Mouse (Mus musculus) right cerebral cortex, postnatal 25 days (tissue): Measurements from ENCODE around the gene Ctnna3.
A peak's percentile ranks its signal among the peaks of the same experiment; 100 is the strongest.
"Not testable (repeated sequence)": the region's sequence is repeated elsewhere in the genome, so short reads cannot be mapped to it uniquely, and the experiment has no call there.

Experiments
- DNase-seq: peaks from one replicate; pipeline ENCODE4 v3.0.0; 2022

The Ctnna3 gene

DNA sequence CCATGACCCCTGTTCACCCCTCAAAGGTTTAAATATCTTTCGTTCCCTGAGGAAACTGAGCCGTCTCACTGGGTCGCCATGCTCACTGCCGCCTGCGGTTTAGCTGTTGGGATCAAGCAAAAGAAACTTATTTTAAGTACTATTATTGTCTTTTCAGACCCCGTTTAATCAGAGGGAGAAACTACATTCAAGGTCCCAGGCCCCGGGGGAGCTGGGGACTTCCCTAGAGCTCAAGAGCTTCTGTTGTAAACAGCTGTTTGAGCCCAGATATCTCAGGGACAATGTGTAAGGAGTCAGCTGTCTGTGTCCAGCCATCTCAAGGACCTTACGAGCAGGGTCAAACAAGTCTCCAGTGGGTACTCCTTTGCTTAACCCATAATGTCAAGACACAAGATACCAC lies 2.8 kb upstream of the Ctnna3 start:
- no peak for DNase-seq

DNA sequence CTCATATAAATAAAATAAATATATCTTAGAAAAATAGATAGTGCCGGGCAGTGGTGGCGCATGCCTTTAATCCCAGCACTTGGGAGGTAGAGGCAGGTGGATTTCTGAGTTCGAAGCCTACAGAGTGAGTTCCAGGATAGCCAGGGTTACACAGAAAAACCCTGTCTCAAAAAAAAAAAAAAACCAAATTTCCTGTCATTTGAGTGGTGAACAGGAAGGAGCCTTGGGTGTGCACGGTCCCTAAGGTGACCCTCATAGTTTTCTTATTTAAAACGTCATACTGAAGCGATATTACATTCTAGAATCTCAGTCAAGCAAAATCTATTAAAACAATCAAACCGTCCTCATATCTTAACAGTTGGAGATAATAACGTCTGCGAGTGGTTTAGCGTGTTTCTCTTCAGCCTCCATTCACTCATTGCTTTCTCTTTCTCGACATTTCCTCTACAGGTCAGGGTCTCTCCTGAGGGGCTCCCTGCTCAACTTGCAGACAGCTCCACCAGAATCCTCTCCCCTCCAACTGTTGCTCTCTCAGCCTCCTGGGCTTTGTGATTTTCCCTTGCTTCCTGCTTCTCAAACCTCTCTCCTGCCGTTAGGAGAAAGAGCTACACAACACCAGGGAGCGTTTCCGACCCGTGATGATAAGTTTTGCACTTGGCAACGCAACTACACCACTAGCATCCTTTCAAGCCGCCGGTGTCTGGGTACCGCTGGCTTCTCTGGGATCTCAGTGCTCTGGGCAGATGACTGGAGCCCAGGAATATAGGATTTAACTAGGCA lies 1.5 kb upstream of the Ctnna3 start:
- DNase-seq = peak; percentile 50

DNA sequence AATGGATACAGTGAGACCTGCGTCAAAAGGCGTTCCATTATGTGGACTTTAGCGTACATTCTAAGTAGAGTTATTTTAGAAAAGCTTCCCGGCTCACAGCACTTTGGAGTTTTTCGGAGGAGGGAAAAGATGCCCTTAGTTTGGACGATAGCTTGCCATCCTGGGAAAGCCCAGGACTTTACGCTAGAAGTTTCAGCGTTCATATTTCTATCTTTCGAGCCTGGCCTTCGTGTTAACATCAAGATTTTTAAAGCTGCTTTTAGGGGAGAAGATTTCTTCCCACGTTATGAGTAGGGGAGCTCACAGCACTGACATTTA lies 916 bp upstream of the Ctnna3 start:
- DNase-seq = no peak

DNA sequence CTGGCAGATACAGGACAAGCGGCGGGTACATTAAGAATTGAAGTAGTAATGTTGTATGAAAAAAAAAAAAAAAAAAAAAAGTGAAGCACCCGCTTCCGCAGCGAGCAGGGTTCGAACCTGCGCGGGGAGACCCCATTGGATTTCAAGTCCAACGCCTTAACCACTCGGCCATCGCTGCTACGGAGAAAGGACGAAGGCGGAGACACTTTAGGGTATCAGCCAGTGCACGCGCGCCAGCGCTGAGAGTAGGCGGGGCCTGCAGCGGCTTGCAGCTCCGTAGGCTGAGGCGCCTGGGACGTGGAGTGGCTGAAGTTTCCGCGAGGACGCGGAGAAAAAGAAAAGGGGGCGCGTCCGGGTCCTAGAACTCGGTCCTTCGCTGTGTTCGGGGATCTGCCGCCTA lies 518 bp upstream of the Ctnna3 start:
- DNase-seq = peak; percentile 100

DNA sequence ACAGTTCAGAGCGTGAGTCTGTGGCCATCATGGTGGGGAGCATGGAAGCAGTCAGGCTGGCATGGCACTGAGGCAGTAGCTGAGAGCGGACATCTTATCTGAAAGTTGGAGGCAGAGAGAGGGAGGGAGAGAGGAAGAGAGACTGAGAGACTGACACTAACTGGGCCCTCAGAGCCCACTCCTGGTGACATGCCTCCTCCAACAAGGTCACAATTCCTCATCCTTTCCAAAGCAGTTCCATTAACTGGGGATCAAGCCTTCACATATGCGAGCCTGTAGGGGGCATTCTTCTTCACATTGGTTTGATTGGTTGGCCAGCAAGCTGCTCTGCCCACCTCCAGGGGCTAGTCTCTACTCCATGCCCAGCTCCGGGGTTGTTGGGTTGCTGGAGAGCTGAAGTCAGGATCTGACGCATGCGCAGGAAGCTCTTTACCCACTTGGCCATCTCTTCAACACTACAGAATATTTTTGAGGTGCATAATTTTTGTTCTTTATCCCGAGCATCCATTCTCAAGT lies 1.4 kb downstream of the Ctnna3 start:
- DNase-seq = no peak

DNA sequence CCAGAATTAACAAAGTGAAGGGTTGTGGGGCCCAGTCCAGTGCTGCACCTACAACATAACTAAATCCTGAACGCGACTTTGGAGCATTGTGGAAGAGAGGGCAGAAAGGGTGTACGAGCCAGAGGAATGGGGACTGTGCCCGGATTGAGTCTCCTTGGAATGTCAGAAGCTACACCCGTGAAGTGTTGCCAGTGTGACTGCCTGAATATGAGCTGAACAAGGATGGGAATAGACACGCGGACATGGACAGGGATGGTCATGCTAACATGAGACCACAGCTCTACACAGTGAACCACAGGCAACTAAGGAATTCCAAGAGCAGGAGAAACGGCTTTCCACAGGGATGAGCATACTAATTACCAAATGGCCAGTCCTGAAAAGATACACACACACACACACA lies 2.2 kb downstream of the Ctnna3 start:
- DNase-seq = no peak

DNA sequence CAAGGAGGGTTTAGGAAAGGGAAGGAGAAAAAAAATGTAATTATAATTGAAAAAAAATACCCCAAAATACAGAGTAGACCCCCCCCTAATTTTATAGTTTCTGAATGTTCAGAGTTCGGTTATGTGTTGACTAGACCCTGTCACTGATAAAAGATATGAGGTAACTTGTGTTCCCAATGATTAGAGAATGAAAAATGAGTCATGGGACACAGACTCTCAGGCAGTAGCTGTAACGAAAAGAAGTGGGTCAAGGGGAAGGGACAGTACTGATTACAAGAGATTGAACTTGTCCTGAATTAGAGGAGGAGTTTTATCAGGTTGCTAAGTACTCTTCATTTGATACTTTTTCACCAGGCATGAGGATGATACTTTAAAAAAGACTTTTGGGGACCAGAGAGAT lies 3.0 kb downstream of the Ctnna3 start:
- DNase-seq = no peak

DNA sequence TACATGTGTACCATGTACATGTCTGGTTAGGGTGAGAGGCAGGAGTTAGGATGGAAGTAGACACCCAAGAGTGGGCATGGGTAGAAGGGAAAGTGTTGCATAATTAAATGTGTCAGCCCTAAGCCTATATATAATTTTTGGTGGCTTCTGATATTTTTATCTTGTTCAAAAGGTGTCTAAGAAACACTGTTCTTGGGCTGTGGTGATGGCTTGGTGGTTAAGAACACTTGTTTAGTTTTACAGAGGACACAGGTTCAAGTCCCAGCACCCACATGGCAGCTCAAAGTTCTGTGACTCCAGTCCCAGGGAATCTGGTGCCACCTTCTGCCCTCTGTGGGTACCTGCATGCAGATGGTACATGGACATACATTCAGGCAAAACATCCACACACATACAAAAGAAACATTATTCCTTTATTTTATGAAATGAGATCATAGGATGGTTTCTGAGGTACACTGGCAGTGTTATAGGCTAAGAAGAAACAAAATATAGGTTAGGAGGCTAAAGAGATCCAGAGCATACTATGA lies 8.9 kb downstream of the Ctnna3 start:
- DNase-seq = no peak

DNA sequence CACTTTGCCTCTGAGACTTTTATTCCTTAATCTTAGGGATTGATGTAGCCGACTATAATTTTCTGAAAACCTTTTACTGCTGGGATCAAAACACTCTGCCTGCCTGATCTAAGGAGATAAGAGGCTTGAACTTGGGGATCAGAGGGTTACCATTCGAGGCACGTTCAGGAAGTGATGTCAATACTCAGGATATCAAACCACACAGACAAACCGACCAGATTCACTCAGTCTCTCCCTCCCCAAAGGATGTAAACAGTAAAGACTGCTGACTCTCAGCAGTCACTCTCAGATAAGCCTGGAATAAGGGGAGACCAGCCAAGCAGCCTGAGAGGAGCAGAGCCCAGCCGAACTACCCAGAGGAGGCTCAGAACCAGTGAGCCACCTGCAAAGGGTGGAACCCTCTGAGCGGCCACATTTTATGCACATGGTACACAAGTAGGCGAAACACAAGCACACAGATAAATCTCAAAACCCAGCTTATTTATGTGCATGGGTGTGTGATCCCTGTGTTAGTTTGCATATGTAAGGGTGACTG lies 9.9 kb downstream of the Ctnna3 start:
- no peak for DNase-seq

DNA sequence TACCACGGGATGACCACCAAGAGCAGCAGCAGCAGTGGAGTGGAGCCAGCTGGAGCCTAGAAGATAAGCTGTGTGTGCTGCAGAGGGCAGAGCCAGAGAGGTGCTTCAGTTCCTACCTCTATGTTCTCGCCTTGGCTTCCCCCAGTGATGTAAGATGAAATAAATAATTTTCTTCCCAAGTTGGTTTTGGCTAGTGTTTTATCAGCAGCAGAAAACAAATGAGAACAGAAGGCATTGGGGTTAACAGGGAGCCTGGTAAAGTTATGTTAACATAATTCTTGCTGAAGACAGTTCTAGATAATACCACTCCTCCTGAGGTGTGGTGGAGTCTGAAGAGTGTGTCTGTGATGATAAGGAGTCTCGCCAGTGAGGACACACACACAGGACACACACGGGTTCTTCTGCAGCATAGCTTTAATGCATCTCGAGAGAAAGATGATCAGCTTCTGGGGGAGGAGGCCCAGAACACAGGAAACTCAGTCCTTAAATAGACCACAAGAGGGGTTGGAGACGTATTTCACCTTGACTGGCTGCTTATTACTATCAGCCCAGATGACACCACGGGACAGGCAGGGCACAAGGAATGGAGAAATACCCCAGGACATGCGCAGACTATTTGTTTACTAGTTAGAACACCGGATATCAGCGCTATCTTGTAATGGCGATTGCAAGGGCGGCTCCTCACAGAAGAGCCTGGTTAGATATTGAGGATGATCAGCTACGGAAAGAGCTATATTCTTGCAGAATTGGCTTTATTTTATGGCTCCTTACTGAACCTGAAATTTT lies 14.9 kb downstream of the Ctnna3 start:
- not testable (repeated sequence) for DNase-seq

DNA sequence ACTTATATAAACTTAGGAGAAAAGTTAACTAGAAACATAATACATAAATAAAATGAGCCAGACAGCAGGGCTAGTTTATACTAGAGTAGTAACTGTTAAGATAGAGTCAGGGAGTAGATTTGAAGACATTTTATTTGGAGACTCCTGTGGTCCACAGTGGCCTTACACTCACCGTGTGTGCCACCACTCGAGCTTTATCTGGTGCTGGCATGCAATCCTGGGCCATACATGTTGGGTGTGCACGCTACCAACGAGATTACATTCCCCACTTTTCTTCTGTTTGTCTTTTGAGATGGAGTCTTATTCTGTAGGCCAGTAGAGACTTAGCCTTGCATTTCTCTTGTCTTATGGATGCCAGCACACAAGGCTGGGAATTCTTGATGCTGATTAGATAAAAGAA lies 24.0 kb downstream of the Ctnna3 start:
- DNase-seq = no peak

DNA sequence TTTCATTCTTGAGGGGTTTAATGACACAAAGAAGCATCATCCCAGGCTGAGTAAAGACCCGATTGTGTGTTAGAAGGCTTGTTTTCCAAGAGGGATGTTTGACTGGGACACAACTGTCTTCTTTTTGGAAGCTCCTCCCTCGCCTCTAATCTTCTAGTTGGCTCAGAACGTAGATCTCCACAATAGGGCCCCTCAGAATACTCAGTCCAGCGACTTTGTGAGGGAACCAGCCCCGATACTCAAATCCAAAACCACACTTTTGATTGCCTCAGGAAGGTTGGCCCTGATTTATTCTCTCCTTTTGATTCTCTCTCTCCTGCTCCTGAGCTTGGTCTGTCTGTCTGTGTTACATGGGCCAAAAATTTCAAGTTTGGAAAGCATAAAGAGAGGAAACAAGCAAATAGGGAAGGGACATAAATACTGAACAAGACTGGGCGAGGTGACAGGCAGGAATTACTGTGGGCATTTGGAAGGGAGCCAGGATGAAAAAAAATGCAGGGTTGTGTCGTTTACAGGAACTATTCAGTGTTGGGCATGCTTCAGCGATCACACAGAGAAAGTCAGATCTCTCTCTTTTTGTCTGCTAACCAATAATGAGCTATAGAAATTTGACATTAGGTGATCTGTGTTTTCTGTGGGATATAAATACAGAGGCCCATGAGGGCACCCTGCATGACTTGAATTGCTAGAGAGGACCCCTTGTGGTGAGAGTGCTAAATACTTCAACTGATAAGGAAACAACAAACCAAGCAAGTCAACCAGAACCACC lies 25.4 kb downstream of the Ctnna3 start:
- DNase-seq = no peak

DNA sequence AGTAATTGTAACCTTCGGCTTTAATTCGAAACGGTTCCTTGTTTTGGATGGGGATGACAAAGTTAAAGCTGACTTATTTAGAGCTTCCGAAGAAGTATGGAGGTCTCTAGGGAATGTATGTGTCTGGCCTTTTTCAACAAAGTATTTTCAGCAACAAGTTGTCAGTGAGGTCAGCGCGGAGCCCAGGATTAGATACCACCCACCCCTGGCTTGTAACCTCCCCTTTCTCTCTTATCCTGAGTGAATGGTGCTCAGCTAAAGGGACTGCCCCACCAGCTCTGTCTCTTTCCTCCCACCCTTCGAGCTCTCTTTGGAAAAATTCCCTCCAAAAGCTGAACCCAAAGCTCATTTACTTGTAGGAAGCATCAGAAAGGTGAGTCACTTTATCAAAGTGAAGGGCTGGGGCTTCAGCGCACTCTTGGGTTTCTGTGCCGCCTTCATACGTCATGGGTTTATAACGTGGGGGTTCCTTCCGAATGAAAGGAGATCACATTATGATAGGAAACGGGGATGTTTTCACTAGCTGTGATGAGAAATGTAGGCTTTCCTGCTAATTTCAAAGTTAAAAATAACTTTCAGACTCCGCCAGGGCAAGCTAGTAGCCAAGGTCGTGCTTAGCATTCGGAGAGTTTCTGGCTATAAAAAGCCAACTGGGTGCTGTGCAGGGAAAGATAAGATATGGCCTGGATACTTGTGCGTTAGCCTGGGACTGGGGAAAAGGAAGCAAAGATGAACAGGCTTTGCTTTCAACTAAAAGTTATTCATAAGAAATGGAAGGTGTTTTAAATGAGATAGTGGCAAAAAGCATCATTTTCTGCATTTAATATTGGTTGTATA lies 27.6 kb downstream of the Ctnna3 start:
- DNase-seq = no peak

DNA sequence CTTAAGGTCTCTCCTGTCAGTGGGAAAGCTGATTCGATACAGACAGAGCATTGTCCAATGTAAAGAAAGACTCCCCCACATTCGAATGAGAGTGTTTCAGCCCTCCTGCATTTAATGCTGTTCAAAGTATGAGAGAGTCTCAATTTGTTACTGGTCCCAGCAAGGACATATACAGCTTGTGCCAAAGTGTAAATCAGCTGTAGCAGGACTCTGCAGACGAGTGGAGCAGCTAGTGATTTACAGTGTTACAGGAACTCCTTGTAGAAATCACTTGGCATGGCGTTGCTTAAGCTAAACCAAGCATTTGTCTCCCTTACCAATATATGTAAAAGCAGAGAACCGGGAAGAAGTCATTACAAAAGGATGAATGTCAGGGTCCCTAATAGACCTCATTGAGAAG lies 31.0 kb downstream of the Ctnna3 start:
- DNase-seq = no peak

DNA sequence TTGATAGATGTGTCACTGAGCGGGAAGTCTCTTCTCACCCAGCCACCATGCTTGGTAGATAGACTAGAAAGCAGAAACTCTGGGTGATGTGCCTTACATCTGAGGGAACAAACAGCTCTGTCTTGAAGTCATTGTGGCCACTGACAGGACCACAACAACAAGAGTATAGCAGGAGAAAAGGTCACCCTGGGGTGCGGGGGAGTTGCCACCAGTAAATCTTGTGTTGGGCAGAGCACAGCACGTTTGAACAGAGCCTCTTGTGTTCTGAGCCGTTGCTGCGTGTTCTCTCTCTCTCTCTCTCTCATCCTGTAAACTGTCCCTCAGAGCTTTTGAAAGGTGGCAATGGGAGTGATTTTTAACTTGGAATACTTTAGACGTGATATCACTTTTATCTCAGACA lies 42.6 kb downstream of the Ctnna3 start:
- no peak for DNase-seq

DNA sequence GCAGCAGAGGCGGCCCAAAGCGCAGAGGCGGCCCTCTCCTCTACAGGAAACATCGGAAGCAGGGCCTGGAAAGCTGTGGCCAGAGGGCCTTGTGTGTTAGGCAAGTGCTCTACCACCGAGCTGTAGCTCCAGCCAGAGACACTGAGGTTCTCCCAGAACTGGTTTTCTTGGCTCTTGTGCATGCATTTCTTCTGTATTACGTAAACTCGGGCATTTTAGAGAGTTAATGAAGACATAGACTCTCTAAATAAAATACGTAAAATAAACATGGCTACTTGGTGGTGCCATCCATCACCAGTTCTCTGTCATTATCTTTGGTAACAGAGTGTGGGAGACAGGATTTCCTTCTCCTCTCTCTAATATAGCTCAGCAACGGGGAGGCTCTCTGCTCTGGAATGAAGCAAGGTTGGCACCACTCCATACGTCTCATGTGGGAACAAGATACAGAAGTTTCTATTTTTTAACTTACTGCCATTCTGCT lies 46.3 kb downstream of the Ctnna3 start:
- DNase-seq = no peak

DNA sequence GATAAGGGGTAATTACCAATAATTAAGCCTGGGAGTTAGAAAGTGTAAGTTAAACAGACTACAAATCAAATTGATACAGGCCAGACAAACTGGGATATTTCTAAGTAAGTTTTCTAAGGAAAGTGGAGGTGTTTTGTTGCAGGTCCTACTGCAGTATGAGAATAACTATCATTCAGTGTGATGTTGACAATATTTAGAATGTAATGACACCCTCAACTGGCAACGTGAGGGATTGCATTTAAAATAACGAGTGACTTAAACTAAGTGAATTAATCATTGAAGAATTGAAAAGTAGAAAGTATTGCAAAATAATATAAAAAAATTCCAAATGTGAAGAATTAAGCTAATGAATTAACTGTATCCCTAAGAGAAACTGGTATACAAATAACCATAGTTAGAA lies 49.0 kb downstream of the Ctnna3 start:
- DNase-seq = no peak

DNA sequence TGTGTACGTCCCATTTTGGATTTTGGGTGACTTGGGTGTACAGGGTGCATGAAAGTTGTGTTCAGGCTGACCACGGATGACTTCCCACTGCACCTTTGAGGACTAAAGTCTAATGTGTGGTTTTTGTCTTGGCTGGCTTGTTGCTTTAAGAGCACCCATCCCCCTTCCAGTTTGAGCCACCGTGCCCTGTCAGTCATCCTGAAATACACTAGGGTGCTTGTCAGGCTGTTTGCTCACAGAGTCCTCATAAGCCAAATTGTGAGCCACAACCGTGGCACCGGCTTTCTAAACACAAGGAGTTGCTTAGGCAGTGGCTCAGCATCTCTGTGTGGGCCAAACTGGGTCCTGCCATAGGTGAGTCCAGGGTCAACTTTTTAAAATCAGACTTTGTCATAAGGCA lies 50.2 kb downstream of the Ctnna3 start:
- DNase-seq = no peak

DNA sequence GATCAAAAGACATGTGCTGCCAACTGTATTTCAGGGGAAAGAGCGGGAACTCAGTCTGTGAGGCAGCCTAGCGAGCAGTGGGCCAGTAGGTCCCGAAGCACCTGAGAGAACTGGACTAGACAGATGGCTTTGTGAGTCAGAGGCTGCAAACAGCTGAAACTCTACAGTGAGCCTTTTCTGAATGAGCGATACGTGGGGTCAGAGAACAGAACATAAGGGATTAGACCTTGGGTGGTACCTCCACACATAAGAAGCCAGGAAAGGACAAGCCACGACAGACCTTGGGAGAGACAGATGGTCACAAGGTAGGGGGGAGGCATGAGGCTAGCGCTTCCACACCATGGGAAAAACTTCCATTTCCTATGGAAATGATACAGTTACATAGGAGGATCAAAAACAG lies 58.4 kb downstream of the Ctnna3 start:
- DNase-seq = no peak

DNA sequence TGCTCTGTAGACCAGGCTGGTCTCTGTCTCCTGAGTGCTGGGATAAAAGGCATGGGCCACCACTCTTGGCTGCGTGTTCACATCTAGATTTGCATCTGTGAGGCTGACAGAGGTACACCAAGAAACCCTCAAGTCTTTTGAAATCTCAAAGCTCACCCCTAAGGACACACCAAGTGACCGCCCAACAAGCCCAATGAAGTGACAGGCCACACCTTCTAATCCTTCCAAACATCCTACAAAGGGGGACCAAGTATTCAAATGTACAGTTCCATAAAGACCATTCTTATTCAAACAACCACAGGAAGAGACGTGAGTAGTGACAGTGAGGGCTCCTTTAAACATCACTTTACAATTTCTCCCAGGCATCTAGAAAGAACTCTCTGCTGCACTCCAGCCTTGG lies 94.1 kb downstream of the Ctnna3 start:
- no peak for DNase-seq

DNA sequence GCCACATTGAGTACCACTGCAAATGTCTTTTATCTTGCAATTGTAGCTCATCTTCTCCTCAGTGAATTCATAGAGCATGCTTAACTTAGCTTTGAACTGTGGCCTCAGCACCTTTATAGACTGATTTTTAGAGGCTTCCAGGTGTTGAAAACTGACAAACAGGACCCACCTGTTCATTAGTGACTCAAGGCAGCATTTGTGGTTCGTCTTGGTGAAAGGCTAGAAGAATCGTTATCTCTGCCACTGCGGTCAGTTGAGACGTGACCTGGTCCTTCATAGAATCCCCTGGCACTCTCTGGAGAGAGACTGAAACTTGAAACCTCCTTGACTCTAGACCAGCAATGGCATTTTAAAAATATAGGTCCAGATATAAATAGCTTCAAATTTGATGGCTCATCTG lies 96.1 kb downstream of the Ctnna3 start:
- no peak for DNase-seq

DNA sequence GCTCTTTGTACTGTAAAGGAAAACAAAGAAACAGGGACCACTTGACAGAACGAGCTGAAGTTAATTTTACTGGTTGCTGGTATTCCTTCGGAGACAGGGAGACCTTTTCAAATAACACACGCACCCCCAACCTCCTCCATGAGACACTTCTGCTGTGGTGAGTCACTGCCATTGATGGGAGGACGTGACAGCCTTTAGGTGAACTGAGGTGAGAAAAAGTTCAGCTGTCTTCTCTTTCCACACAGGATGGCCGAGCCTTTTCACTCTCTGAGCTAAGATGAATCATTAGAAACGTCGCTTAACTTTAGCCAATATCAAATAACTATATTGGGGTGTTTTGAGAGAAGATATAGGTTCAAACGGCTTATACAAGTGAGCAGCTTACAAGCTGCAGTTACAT lies 102.5 kb downstream of the Ctnna3 start:
- DNase-seq = no peak
